Mouse (Mus musculus): ENCODE measurements around the gene D17H6S53E.
A peak's percentile ranks its signal among the peaks of the same experiment; 100 is the strongest.

The D17H6S53E gene

DNA sequence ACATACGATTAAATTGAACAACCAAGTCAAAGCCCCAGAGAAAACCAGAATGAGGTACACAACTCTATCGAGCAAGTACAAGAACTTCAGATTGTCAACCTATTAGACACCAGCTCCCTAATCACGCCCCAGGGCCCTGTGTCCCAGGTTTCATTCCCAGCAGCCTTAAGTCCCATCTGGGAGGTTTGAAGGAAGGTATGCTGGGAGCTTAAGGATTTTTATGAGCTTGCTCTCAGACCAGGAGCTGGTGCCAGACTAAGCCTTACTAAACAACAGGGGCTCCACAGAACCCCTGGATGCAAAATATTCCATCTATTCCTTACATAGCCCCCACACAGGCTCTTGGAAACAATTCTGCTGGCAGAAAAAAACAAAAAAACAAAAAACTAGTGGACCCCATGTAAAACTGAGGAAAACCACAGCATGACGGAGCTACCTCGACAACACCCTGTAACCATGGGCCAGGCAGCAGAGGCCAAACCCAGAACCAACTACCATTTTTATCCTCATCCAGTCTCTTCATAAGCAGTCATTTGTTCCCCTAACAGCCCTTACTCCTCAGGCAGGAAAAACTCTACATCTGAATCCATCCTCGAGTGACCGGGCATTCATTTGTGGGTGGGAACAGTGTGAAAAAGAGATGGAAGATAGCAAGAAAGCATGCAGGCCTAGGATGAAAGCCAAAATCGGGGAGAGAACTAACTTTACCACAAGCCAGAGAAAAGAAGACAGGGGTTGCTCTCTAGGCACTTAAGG, 37.3 kb downstream of the D17H6S53E start:
- no peak for DNase-seq

DNA sequence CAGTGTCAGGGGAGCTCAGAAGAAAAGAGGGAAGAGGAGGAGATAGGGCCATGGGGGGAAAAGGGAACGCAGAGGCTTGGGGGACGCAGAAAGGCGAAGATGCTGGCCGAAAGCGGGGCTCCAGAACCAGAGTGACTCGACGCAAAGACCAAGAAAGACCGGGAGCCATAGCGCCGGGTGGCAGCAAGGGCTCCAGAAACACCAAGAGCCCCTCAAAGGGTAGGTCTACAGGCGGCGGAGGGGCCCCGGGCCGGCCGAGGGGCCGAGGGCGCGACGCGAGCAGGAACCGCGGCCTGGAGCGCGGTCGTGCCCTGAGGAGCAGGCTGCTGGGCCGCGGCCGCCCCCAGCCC, 38.0 kb downstream of the D17H6S53E start:
- DNase-seq: no peak

DNA sequence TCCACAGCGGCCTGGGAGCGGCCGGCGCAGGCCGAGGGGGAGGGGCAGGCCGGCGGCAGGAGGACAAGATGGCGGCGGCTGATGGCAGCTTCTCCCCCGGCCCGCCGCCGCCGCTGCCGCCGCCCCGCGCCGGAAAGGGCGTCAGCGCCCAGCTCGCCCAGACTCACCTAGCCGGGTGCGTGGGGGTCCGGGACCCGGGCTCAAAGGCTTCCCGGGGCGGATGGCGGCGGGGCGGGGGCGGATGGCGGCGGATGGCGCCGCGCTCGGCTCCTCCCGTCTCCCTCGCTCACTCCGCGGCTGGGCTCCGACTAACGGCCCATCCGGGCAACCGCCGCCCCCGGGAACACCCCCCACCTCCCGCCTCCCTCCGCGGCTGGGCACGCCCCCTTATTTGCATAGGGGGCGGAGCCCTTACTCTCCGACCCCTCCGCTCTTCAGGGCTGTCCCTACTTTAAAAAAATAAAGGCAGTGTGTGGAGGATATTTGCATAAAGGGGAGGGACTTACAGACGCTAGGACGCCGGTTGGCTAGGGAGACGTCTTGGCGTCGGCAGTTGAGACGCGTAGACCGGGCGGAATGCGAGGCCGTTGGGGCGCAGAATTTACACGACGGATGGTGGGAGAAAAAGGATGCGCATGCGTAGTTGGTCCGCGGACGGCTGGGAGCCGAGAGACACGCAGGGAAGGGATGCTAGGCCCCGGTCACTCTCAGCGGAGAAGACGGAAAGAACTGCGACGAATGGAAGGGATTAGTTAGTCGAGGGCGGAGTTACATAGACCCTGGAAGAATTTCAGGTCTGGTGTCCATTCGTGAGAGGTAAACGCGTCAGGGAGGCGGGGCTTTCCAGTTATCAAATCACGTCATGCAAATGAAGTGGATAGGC, 38.6 kb downstream of the D17H6S53E start, which contains the start of gene Prrc2a:
Gene Prrc2a, minus strand, starts transcription at position 330 of the 883 bp plus-strand sequence.
- DNase-seq: peak; percentile 99

DNA sequence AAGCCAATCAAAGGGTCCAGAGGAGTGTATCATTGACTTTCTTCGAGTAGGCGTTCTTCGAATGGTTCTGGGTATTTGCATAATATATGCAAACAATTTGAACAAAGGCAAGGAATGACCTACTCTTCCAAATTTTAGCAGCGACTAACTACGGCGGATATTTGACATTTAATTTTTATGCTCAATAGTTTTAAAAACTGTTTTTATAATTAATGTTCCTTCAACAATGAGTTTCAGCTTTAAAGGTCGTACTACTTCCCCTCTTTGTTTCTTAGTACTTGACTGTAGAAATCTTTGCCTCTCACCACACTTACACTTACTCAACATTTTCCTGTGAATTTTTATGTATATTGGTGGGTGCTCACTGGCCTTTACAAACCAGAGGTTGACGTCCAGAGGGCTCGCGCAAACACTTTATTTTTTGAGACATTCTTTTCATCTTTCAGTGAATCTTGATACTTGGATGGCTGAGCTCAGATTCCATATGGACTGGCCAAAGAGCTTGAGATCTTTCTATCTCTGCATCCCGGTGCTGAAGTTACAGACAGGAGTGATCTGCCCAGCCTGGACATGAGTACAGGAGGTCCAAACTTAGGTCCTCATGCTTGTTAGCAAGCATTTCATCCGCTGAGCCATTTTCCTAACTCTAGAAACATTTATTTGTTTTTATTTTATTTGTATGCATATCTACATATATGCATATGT, 39.4 kb downstream of the D17H6S53E start:
- no peak for DNase-seq

DNA sequence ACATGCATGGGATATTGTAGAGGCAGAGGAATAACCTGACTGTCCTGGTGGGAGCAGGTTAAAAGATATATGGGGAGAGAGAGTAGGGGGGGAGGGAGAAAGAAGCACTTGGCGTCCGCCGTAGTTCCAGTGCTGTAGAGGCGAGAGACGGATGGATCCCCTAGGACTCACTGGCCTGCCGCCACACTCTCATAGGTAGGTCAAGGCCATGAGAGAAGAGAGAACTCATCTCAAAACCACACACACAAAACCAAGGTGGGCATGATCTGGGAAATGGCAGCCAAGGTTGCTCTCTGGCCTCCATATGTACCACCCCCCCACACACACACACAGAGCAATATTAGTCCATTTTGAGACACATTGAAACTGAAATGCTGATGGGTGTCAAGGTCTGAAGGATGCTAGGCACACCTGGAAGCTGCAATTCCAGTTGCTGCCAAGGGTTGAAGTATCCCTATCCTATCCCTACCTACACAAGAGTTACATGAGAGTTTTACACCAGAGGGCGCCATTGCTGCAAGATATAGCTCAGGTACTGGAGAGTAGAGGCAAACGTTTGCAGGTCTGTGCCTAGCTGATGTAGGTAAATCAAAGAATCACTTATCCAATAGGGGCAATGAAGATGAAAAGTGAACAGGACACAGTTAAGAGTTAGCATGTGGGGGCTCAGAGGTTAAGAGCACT, 40.3 kb downstream of the D17H6S53E start:
- peak; percentile 84 for DNase-seq

DNA sequence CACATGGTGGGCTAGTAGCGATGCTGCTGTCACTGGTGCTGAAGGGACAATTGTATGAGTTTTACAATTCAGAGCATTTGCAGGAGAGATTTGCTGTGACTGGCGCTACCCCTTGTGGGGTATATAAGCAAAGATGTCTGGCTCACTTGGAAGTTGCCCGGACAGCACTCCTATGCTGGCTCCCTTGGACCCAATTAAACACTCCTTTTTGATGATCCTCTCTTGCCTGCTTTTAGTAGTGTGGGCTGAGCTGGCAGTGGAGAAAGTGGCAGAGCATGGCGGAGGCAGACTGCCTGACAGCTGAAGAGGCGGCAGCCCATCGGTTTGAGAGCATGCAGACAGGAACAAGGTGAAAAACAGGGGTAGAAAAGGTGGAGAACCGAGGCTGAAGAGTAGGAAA, 41.6 kb downstream of the D17H6S53E start:
- no peak for DNase-seq

DNA sequence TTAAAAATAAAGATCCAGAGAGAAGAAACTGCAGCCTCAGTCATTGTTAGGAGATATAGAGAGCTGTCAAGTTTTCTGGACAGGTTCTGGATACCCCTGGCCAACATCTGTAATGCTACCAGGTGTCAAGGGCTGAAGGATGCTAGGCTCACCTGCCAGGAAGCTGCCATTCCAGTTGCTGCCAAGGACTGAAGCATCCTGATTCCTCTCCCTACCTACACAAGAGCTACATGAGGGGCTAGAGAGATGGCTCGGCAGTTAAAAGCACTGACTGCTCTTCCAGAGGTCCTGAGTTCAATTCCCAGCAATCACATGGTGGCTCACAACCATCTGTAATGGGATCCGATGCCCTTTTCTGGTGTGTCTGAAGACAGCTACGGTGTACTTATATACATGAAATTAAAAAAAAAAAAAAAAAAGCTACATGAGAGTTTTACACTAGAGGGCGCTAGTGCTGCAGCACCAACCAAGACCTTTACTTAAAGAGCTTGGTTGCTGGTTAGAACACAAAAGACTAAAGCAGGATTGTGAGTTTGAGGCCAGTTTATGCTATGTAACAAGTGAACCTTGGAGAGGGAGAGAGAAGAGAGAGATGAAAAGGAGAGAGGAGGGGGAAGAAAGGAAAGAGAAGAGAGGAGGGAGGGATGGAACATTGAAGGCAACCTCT, 42.5 kb downstream of the D17H6S53E start:
- DNase-seq: no peak

DNA sequence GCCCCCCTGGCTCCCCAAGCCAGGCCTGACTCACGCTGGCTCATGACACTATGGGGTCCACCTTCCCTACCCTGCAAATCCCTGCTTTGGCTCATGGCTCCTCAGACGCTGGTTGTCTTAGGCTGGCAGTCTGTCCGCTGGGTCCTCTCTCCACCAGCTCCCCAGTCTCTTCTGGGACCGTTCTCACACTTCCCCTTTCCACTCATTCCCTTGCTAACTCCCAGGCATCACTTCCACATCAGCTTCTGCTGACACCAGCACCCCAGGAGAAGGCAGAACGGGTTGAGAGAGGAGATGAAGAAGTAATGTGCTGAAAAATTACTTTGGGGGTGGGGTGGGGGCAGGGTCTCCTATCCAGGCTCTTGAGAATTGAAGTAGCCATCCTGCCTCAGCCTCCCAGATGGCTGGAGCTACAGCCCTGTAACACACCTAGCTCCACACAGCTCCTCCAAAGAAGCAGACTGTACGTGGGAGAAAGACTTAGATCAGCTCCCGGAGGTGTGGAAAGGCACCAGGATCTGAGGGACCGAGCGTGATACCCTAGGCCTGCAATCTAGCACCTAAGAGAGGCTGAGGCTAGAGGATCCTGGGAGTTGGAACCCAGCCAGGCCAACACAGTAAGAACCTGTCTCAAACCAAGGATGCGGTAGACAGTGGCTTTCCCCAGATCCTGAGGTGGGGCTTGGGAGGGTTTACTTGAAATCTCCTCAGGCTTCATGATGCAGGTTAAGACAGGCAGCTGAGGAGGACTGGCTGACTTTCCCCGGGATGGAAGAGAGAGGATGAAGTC, 46.5 kb downstream of the D17H6S53E start:
- peak; percentile 65 for DNase-seq

DNA sequence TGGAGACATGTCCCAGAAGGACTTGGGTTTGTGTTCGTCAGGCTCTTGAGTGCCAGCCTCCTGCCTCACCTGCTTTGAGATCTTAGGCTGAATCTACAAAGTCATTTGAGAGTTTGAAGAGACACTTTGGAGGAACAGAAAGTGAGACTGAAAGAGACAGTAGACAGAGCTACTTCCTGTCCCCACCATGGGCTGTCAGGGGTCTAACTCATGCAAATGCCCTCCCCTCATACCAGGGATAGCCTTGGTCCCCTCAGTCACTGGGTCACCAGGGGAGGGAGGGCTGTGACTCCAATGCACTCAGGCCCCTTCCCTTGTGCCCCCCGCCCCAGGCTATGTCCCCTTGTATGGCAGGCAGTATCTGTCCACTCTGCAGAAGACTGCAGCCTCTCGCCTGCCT, 47.2 kb downstream of the D17H6S53E start:
- no peak for DNase-seq

DNA sequence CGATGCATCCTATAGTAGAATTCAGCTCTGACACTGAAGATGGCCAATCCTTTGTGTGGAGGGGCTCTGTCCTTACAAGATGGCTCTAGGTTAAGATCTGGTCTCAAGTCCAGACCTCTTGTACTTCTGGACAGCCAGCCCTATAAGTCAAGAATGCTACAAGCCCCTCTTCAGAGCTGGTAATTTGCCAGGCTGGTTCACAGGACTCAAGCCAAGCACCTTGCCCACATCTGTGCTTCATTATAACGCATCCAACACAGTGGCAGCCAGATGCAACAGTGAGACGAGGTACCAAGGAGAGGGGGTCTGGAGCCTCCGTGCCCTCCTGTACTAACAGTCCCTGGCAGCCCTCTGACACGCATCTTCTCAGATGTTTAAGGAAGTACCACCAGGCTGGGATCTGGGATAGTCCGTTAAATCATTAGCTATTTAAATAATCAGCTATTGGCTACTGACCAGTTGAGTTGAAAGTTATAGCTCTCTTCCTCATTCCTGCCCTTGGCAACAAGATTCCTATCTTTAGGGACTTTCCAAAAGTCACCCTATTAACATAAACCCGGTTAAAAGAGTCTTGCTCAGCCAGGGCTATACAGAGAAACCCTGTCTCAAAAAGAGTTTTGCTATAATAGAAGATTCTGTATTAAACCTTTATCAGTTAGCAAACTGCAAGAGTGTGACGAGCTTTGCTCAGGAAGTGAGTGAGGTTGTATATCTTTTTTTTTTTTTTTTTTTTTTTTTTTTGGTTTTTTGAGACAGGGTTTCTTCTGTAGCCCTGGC, 48.2 kb downstream of the D17H6S53E start:
- no peak for DNase-seq

DNA sequence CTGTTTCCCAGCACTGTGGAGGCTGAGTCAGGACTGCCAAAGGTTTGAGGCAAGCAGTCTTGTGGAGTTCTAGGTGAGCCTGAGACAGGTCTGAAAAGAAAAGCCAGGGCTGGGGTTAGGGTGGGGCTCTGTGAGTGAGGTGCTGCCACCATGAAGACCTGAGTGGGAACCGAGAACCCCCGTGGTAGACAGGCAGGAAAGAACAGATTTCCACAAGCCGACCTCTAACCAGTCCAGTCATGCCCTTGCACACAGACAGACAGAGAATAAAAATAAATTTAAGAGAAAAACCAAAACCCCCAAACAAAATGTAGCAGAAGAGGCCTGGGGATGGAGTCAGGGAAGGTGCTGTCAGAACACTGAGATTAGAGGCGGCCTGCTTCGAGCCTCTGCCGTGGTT, 49.2 kb downstream of the D17H6S53E start:
- DNase-seq: no peak

DNA sequence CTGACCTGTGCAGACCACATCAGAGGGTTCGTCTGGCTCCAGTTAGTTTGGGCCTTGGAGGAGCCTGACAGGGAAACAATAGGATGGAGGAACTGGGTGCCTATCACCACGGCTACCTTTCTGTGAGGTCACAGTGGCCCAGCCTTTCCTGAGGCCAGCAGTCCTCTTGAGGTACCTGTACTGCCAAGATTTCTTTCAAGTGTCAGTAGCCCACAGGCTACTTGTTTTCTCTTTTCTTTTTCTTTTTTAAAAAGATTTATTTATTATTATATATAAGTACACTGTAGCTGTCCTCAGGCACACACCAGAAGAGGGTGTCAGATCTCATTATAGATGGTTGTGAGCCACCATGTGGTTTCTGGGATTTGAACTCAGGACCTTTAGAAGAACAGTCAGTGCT, 49.8 kb downstream of the D17H6S53E start, which contains the start of gene Aif1:
Gene Aif1, minus strand, starts transcription at position 101 of the 400 bp plus-strand sequence.
- no peak for DNase-seq
